Mouse (Mus musculus): Measurements from ENCODE around the gene Kcnd1. TPM values are rescaled to one million over a fixed set of nuclear protein-coding genes. Genes with fewer than 3 reads are reported as not detected.

The Kcnd1 gene
- 3.3 and 3.8 TPM in 2 replicates for polyA plus RNA-seq (2015; fragmentation: Nextera tagmentation; extraction: Ambion mirVana)

- no peaks in the 10 kb centered on the region for H3K9me3 ChIP-seq (replicated peaks; ENCODE audit: control insufficient read depth, low read length, poor library complexity, severe bottlenecking)
- H3K27me3 ChIP-seq (ENCODE audit: control insufficient read depth, insufficient read depth, low read depth, low read length), result no peaks in the 10 kb centered on the region
- H3K27ac ChIP-seq (ENCODE audit: low read length), result no peak within 1 kb of the TSS
- ATAC-seq, result peak; percentile 73
- 0 out of 2 replicates have a peak, but pooled peaks cover 2% of the 10 kb centered on the region for H3K4me1 ChIP-seq (ENCODE audit: control insufficient read depth, insufficient read depth, low read length)
- peak within 1 kb of the TSS; percentile 64 for H3K9ac ChIP-seq (ENCODE audit: low read depth, low read length)
- WGBS, result 29% methylated on average over 21 of the region's 24 CpGs
- peaks cover 12% of the 10 kb centered on the region for H3K36me3 ChIP-seq (ENCODE audit: control insufficient read depth, insufficient read depth, low read length)
- peak within 1 kb of the TSS; percentile 61 for H3K4me2 ChIP-seq (ENCODE audit: low read length)
- peak within 1 kb of the TSS; percentile 45 for H3K4me3 ChIP-seq (ENCODE audit: low read depth, low read length)
These were observed at the start of gene Kcnd1 for GRCm38 (mm10) chrX:7821865-7822779. Gene Kcnd1 (plus strand): TSS chrX:7822289.

GRCm38 (mm10) chrX:7772766-7773165 lies 49.3 kb upstream of the Kcnd1 start:
- Histone ChIP-seq H3K9me3 (replicated peaks; ENCODE audit: control insufficient read depth, low read length, poor library complexity, severe bottlenecking) (no peaks in the 10 kb centered on the region), H3K4me3 (ENCODE audit: low read depth, low read length) (no peak overlapping the region), H3K9ac (ENCODE audit: low read depth, low read length) (no peak overlapping the region), H3K4me2 (ENCODE audit: low read length) (no peak overlapping the region), H3K27me3 (ENCODE audit: control insufficient read depth, insufficient read depth, low read depth, low read length) (no peaks in the 10 kb centered on the region), H3K27ac (ENCODE audit: low read length) (no peak overlapping the region), H3K4me1 (ENCODE audit: control insufficient read depth, insufficient read depth, low read length) (no peaks in the 10 kb centered on the region), H3K36me3 (ENCODE audit: control insufficient read depth, insufficient read depth, low read length) (peaks cover 6% of the 10 kb centered on the region; the same call in 1 of the 2 replicates)
- ATAC-seq, result no peak
- WGBS, result 58% methylated on average over 2 of the region's 2 CpGs

DNA sequence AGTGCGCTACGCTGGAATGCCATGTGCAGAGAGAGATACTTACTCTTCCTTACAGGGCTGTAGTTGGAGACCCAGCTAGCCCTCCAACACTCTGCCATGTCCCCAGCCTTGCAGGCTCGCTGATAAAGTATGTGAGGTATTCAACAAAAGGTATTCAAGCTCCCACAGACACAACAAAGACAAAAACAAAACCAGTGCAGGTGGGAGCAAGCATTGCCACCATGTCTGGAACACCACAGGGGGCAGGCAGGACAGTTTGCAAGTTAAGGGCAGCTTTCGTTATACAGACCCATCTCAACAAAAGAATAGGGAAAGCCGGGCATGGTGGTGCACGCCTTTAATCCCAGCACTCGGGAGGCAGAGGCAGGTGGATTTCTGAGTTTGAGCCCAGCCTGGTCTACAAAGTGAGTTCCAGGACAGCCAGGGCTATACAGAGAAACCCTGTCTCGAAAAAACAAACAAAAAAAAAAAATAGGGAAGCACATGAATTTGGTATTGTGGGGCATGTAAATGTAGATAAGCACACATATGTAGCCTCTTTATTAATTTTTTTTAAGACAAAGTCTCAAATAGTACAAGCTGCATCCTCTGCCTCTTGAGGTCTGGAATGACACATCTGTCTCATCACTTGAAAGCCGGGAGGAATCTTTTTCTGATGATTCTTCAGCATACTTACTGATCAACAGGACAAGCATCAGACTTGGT lies 46.4 kb upstream of the Kcnd1 start:
- Histone ChIP-seq H3K27me3 (ENCODE audit: control insufficient read depth, insufficient read depth, low read depth, low read length) (no peaks in the 10 kb centered on the region), H3K27ac (ENCODE audit: low read length) (no peak overlapping the region), H3K9me3 (replicated peaks; ENCODE audit: control insufficient read depth, low read length, poor library complexity, severe bottlenecking) (no peaks in the 10 kb centered on the region), H3K9ac (ENCODE audit: low read depth, low read length) (no peak overlapping the region), H3K4me1 (ENCODE audit: control insufficient read depth, insufficient read depth, low read length) (no peaks in the 10 kb centered on the region), H3K36me3 (ENCODE audit: control insufficient read depth, insufficient read depth, low read length) (peaks cover 5% of the 10 kb centered on the region; the same call in 1 of the 2 replicates), H3K4me2 (ENCODE audit: low read length) (no peak overlapping the region), H3K4me3 (ENCODE audit: low read depth, low read length) (no peak overlapping the region)
- 71% methylated on average over 9 of the region's 9 CpGs for WGBS
- ATAC-seq, result no peak

DNA sequence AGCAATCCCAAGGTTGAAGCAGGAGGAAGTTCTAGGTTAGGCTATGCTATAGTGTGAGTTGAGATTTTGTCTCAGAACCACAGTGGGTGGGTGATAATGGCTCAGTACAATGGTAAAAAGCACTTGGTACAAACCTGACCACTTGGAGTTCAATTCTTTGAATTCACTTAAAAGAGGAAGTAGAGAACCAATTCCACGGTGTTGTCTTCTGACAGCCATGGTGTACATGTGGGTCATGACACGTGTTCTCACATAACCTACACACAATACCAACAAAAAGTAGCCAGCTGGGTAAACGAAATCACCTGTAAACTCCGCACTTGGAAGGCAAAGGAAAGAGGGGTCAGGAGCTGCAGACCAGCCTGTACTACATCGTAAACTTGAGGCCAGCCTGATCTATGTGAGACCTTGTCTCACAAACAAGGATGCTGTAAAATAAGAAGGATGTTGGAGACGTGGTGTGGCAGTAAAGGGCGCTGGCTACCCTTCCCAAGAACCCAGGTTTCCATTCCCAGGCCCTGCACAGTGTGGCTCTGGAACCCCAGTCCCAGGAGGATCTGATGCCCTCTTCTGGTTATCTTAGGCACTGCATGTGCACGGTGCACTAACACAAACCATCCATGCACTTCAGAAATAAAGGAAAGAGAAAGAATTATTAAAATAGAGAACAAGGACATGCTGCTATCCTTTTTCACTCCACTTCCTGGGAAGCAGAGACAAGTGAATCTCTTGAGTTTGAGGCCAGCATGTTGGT lies 45.6 kb upstream of the Kcnd1 start:
- Histone ChIP-seq H3K4me1 (ENCODE audit: control insufficient read depth, insufficient read depth, low read length) (no peaks in the 10 kb centered on the region), H3K4me3 (ENCODE audit: low read depth, low read length) (no peak overlapping the region), H3K9ac (ENCODE audit: low read depth, low read length) (no peak overlapping the region), H3K4me2 (ENCODE audit: low read length) (no peak overlapping the region), H3K9me3 (replicated peaks; ENCODE audit: control insufficient read depth, low read length, poor library complexity, severe bottlenecking) (no peaks in the 10 kb centered on the region), H3K36me3 (ENCODE audit: control insufficient read depth, insufficient read depth, low read length) (0 out of 2 replicates have a peak, but pooled peaks cover 3% of the 10 kb centered on the region), H3K27ac (ENCODE audit: low read length) (no peak overlapping the region), H3K27me3 (ENCODE audit: control insufficient read depth, insufficient read depth, low read depth, low read length) (no peaks in the 10 kb centered on the region)
- peak; percentile 70; the same call in 1 of the 2 replicates for ATAC-seq
- WGBS, result 50% methylated on average over 8 of the region's 8 CpGs

DNA sequence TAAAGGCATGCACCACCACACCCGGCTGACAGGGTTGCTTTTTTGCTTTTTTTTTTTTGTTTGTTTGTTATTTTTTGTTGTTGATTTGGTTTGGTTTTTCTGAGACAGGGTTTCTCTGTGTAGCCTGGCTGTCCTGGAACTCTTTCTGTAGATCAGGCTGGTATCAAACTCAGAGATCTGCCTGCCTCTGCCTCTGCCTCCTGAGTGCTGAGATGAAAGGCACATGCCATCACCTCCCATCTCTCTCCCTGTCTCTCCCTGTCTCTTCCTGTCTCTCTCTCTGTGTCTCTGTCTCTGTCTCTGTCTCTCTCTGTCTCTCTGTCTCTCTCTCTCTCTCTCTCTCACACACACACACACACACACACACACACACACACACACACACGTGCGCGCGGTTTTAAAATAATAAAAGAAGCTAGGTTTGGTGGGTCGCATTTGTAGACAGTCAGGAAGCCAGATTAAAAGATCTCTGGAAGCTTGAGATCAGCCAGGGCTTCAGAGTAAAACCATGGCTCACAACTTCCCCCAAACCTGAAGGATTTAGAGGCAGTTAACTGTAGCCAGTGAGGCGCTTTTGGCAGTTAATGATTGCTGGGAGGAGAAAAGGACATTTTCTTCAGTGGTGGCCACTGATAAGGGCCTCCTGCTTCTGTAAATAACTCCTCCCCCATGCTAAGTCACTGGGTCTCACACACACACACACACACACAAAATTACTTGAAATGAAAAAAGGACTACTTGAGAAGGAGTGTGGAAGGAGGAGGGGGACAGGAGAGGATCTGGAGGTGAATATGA lies 43.4 kb upstream of the Kcnd1 start:
- Histone ChIP-seq H3K9ac (ENCODE audit: low read depth, low read length) (no peak overlapping the region), H3K9me3 (replicated peaks; ENCODE audit: control insufficient read depth, low read length, poor library complexity, severe bottlenecking) (no peaks in the 10 kb centered on the region), H3K4me1 (ENCODE audit: control insufficient read depth, insufficient read depth, low read length) (no peaks in the 10 kb centered on the region), H3K36me3 (ENCODE audit: control insufficient read depth, insufficient read depth, low read length) (0 out of 2 replicates have a peak, but pooled peaks cover 3% of the 10 kb centered on the region), H3K4me3 (ENCODE audit: low read depth, low read length) (no peak overlapping the region), H3K4me2 (ENCODE audit: low read length) (no peak overlapping the region), H3K27me3 (ENCODE audit: control insufficient read depth, insufficient read depth, low read depth, low read length) (no peaks in the 10 kb centered on the region), H3K27ac (ENCODE audit: low read length) (no peak overlapping the region)
- WGBS, result 72% methylated on average over 7 of the region's 7 CpGs
- no peak for ATAC-seq

- Histone ChIP-seq H3K27me3 (ENCODE audit: control insufficient read depth, insufficient read depth, low read depth, low read length) (no peaks in the 10 kb centered on the region), H3K4me1 (ENCODE audit: control insufficient read depth, insufficient read depth, low read length) (no peaks in the 10 kb centered on the region), H3K4me3 (ENCODE audit: low read depth, low read length) (no peak overlapping the region), H3K36me3 (ENCODE audit: control insufficient read depth, insufficient read depth, low read length) (no peaks in the 10 kb centered on the region), H3K9me3 (replicated peaks; ENCODE audit: control insufficient read depth, low read length, poor library complexity, severe bottlenecking) (no peaks in the 10 kb centered on the region), H3K4me2 (ENCODE audit: low read length) (no peak overlapping the region), H3K9ac (ENCODE audit: low read depth, low read length) (no peak overlapping the region), H3K27ac (ENCODE audit: low read length) (no peak overlapping the region)
- no peak for ATAC-seq
- WGBS, result 29% methylated on average over 3 of the region's 3 CpGs
These were observed 42.8 kb upstream of the Kcnd1 start for GRCm38 (mm10) chrX:7779294-7779693.

GRCm38 (mm10) chrX:7782603-7783092 lies 39.4 kb upstream of the Kcnd1 start:
- Histone ChIP-seq H3K27ac (ENCODE audit: low read length) (no peak overlapping the region), H3K27me3 (ENCODE audit: control insufficient read depth, insufficient read depth, low read depth, low read length) (no peaks in the 10 kb centered on the region), H3K4me2 (ENCODE audit: low read length) (no peak overlapping the region), H3K9ac (ENCODE audit: low read depth, low read length) (no peak overlapping the region), H3K9me3 (replicated peaks; ENCODE audit: control insufficient read depth, low read length, poor library complexity, severe bottlenecking) (no peaks in the 10 kb centered on the region), H3K36me3 (ENCODE audit: control insufficient read depth, insufficient read depth, low read length) (no peaks in the 10 kb centered on the region), H3K4me3 (ENCODE audit: low read depth, low read length) (no peak overlapping the region), H3K4me1 (ENCODE audit: control insufficient read depth, insufficient read depth, low read length) (no peaks in the 10 kb centered on the region)
- WGBS, result 84% methylated on average over 4 of the region's 4 CpGs
- ATAC-seq, result no peak

- H3K9me3 ChIP-seq (replicated peaks; ENCODE audit: control insufficient read depth, low read length, poor library complexity, severe bottlenecking), result no peaks in the 10 kb centered on the region
- H3K4me1 ChIP-seq (ENCODE audit: control insufficient read depth, insufficient read depth, low read length), result peaks cover 9% of the 10 kb centered on the region
- H3K4me3 ChIP-seq (ENCODE audit: low read depth, low read length), result peak within 1 kb of the TSS; percentile 56
- H3K9ac ChIP-seq (ENCODE audit: low read depth, low read length), result peak within 1 kb of the TSS; percentile 68
- no peaks in the 10 kb centered on the region for H3K27me3 ChIP-seq (ENCODE audit: control insufficient read depth, insufficient read depth, low read depth, low read length)
- H3K27ac ChIP-seq (ENCODE audit: low read length), result peak within 1 kb of the TSS; percentile 68
- peak; percentile 94 for ATAC-seq
- 0 out of 2 replicates have a peak, but pooled peaks cover 3% of the 10 kb centered on the region for H3K36me3 ChIP-seq (ENCODE audit: control insufficient read depth, insufficient read depth, low read length)
- peak within 1 kb of the TSS; percentile 80 for H3K4me2 ChIP-seq (ENCODE audit: low read length)
- WGBS, result 18% methylated on average over 24 of the region's 24 CpGs
These were observed 32.5 kb upstream of the Kcnd1 start, which contains the start of gene Gripap1 for GRCm38 (mm10) chrX:7789542-7790136. Gene Gripap1 (plus strand): TSS chrX:7789765.
